Mouse (Mus musculus): ENCODE measurements around the gene Gm960.

GRCm38 (mm10) chr19:4741482-4741881 lies 43.0 kb upstream of the Gm960 start:
- TF ChIP-seq CTCF (IDR thresholded peaks at IDR 0.05) (no peak), EP300 (IDR thresholded peaks at IDR 0.05) (no peak)

Data from lung, postnatal 0 days (tissue).